Mouse (Mus musculus): ENCODE data around the gene Srd5a2. TPM values are rescaled to one million over a fixed set of nuclear protein-coding genes. Genes with fewer than 3 reads are reported as not detected.
A peak's percentile ranks its signal among the peaks of the same experiment; 100 is the strongest.

Srd5a2 gene
- polyA plus RNA-seq, 1 experiment from 2014 or later: not detected

DNA sequence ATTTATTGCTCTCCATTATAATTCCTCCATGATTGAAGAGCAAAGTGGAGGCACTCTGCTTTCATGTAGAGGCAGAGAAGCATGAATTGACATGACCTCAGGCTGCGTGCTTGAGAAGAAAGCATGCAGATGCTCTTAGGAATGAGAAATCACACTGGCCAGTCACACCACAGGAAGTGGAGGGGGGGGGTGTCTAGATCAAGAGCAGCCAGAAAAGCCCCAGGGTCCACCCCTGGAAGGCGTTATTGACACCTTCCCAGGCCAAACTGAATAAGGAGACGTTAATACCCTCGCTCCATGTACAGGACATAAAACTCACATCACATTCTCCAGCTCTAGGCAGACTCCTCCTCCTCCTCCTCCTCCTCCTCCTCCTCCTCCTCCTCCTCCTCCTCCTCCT, 63.2 kb downstream of the Srd5a2 start:
- DNase-seq (ENCODE audit: low read depth, low spot score): no peak
- ChIA-PET CTCF (interaction anchor here (1.3 kb wide), 1 partner anchor 15 kb away, joined by 4 read pairs; no protein-coding TSS in a partner anchor), POLR2A (no interaction called here)
- no peaks in the 10 kb centered on the region for H3K27me3 ChIP-seq
- TF ChIP-seq CTCF (IDR thresholded peaks at IDR 0.05): no peak
- in situ Hi-C loops (cut with MboI; ENCODE audit: low pct_unique_long_range_greater_than_20kb): no loop called here
- peak; percentile 74 for ATAC-seq

DNA sequence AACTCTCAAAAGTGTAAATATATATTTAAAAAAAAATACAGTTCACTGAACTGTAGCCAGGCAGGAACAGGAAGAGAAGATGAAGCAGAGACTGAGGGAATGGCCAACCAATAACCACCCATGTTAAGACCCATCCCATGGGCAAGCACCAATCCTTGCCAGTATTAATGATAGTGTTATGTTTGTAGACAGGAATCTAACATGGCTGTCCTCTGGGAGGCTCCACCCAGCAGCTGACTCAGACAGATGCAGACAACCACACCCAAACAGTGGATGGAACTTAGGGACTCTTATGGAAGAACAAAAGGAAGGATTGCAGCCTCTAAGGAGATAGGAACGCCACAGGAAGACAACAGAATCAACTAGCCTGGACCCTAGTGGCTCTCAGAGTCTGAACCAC, 64.8 kb downstream of the Srd5a2 start:
- DNase-seq (ENCODE audit: low read depth, low spot score) (no peak), ATAC-seq (no peak)
- ChIA-PET CTCF (no interaction called here), POLR2A (no interaction called here)
- in situ Hi-C loops (cut with MboI; ENCODE audit: low pct_unique_long_range_greater_than_20kb): no loop called here
- TF ChIP-seq CTCF (IDR thresholded peaks at IDR 0.05): no peak
- H3K27me3 ChIP-seq: peaks cover under 1% of the 10 kb centered on the region

DNA sequence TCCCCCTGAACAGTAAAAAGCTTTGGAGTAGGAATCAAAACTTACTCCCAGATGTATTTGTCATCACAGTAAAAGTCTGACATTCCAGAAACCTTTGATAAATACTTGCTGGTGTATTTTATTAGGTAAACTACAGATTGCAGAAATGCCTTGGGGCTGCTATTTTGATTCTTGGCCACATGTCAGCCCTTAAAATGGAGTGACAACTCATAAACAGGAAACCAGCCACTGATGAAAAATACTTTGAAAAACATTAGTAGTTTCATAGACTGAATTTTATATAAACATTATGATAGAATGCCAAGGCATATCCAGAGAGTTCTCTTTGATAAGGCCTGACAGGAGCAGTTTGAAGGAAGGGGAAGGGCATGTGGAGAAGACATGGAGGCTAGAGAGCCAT, 71.7 kb downstream of the Srd5a2 start:
- CTCF ChIA-PET: interaction anchor here (0.6 kb wide), 1 partner anchor 20 kb away, joined by 3 read pairs; no protein-coding TSS in a partner anchor
- ATAC-seq (no peak), DNase-seq (ENCODE audit: low read depth, low spot score) (no peak)
- POLR2A ChIA-PET: no interaction called here
- H3K27me3 ChIP-seq: peaks cover 3% of the 10 kb centered on the region
- no peak for TF ChIP-seq CTCF (IDR thresholded peaks at IDR 0.05)
- in situ Hi-C loops (cut with MboI; ENCODE audit: low pct_unique_long_range_greater_than_20kb): no loop called here

DNA sequence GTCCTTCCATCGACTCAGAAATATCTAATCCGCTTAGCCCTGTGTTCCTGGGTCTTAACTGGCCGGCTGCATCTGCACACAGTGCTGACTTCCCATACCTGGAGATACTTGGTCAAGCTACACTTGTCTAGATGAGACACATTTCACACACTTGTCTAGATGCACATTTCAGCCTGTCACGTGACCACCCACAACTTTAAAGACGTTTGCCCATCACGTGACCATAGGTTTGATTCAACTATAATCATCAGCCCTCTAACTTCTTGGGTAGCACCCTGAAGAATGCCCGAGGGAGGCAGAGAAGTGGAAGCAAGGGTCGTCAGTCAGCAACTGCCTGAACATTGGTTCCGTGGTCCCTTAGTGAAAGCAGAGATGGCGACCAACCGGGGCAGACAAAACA, 75.1 kb downstream of the Srd5a2 start:
- H3K27me3 ChIP-seq: no peaks in the 10 kb centered on the region
- CTCF ChIA-PET: no interaction called here
- DNase-seq (ENCODE audit: low read depth, low spot score) (no peak), ATAC-seq (no peak)
- POLR2A ChIA-PET: no interaction called here
- in situ Hi-C loops (cut with MboI; ENCODE audit: low pct_unique_long_range_greater_than_20kb): no loop called here
- no peak for TF ChIP-seq CTCF (IDR thresholded peaks at IDR 0.05)

DNA sequence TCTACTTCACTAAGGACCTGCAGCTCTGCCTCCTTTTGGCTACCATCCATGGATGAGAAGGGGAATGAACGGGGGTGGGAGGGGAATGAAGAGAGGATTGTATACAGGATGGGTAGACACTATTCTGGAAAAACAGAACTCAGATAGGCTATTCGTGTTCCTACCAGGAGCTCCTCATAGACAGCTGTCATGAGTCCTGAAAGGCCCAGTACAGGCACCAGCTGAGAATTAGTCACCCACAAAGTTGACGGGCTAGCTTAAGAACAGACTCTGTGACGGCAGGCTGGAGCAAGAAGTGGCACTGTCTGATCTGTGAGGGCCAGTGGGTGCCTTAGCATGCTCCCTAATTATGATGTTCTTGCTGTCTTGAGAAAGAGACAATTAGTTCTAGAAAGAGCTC, 76.4 kb downstream of the Srd5a2 start:
- TF ChIP-seq CTCF (IDR thresholded peaks at IDR 0.05): no peak
- ATAC-seq (no peak), DNase-seq (ENCODE audit: low read depth, low spot score) (no peak)
- ChIA-PET POLR2A (no interaction called here), CTCF (interaction anchor here (0.7 kb wide), 1 partner anchor 59 kb away, joined by 3 read pairs; no protein-coding TSS in a partner anchor)
- in situ Hi-C loops (cut with MboI; ENCODE audit: low pct_unique_long_range_greater_than_20kb): no loop called here
- H3K27me3 ChIP-seq: no peaks in the 10 kb centered on the region

DNA sequence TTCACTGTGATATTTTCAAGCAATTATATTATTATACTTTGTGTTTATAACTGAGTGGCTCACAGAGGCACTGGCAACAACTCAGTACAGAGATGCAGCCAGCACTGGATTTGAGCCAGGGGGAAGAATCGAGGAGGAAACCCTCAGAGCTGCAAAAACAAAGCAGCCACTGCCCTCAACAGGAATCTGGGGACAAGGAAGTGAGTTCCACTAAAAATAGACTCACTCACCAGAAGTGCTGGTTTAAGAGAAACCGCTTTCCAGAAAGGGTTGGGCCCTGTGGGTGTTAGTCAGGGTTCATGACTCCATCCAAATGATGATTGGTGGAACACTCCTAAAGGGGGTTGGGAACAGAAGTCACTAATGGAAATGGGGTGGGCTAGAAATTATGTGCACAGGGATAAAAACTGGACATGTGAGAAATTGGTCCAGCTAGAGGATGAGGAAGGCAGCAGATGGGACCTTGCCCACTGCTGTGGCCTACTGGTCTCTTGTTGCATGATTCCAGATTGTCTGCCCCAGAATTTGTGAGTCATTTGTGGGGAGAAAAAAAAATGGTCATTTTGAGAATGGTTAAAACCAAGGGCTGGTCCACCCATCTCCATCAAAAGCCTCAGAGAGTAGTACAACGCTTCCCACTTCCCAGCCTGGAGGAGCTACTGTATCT, 77.2 kb downstream of the Srd5a2 start:
- DNase-seq (ENCODE audit: low read depth, low spot score): no peak
- in situ Hi-C loops (cut with MboI; ENCODE audit: low pct_unique_long_range_greater_than_20kb): no loop called here
- CTCF ChIA-PET: interaction anchor here (1.8 kb wide), 1 partner anchor 14 kb away, joined by 4 read pairs; no protein-coding TSS in a partner anchor
- ATAC-seq: no peak
- POLR2A ChIA-PET: no interaction called here
- H3K27me3 ChIP-seq: no peaks in the 10 kb centered on the region
- TF ChIP-seq CTCF (IDR thresholded peaks at IDR 0.05): no peak

Other genes starting within 250 kb of the Srd5a2 start
- gene Ehd3, start 243.8 kb downstream of the Srd5a2 start, polyA plus RNA-seq (2021): 2.8 TPM
- 5.0 TPM for gene Xdh, start 97.7 kb downstream of the Srd5a2 start, polyA plus RNA-seq (2021)
- gene Memo1, start 247.6 kb upstream of the Srd5a2 start, polyA plus RNA-seq (2021): 85.0 TPM